Mouse (Mus musculus) heart, postnatal 0 days (tissue): ENCODE results near the gene Speer4c.

Experiments used
- CTCF ChIP-seq: IDR thresholded peaks from 2 replicates; pipeline ENCODE4 v1.5.1; 2016; ENCODE audit warnings: antibody characterized with exemption, control low read depth, low read depth
- EP300 ChIP-seq: IDR thresholded peaks from 2 replicates; pipeline ENCODE4 v1.6.1; 2016; ENCODE audit warnings: antibody characterized with exemption, low read depth

GRCm38 (mm10) chr5:15734097-15734867, 20.2 kb upstream of the Speer4c start:
- TF ChIP-seq CTCF: no peak
- no peak for TF ChIP-seq EP300
